Mouse (Mus musculus): ENCODE measurements around the gene Mup12.
"Not testable (repeated sequence)": the region's sequence is repeated elsewhere in the genome, so short reads cannot be mapped to it uniquely, and the experiment has no call there.

Mup12 gene
- long read RNA-seq, experiment 1, result 0 reads
- long read RNA-seq, experiment 2, result 0 reads

GRCm38 (mm10) chr4:60741226-60741625, at the start of gene Mup12:
Mup12 (minus strand) TSS chr4:60741326.
- intact Hi-C loops (cut with DNase I), result not testable (repeated sequence)
